12 mouse cellular contexts compared by ENCODE assay signal in genomic region chr6:20604170-20604569, GRCm38 (mm10).
DNase-seq lines count a peak whose midpoint lies in the region; ATAC-seq lines count a peak whose summit lies in the region.
"Had no signal": no experiment of that assay in that cellular context is flagged by ENCODE, and none has a peak within 500 bp of the region (broad histone marks: within the 10 kb centered on the region; RNA-seq: fewer than 3 reads in every experiment).

No protein-coding gene starts in this region.

- H3K27ac ChIP-seq in forebrain, embryonic 15.5 days (replicated peaks), result no peak overlapping the region
- H3K27ac ChIP-seq in forebrain, embryonic 12.5 days, result no peak overlapping the region
- H3K27ac ChIP-seq: limb, embryonic 12.5 days; lung, embryonic 15.5 days had no signal

- no peaks in the 10 kb centered on the region for H3K9me3 ChIP-seq in forebrain, embryonic 15.5 days
- H3K9me3 ChIP-seq in forebrain, embryonic 12.5 days, result no peaks in the 10 kb centered on the region
- H3K9me3 ChIP-seq: limb, embryonic 12.5 days; lung, embryonic 15.5 days had no signal

- no peak overlapping the region for H3K4me2 ChIP-seq in forebrain, embryonic 15.5 days (replicated peaks)
- no peak overlapping the region for H3K4me2 ChIP-seq in forebrain, embryonic 12.5 days
- H3K4me2 ChIP-seq: limb, embryonic 12.5 days; lung, embryonic 15.5 days had no signal

- peak; percentile 86 for ATAC-seq in forebrain, embryonic 15.5 days (replicated peaks)
- ATAC-seq in forebrain, embryonic 12.5 days (ENCODE audit: low FRiP score), result no peak
- ATAC-seq: Patski had no signal

- H3K36me3 ChIP-seq in forebrain, embryonic 15.5 days, result no peaks in the 10 kb centered on the region
- H3K36me3 ChIP-seq in forebrain, embryonic 12.5 days (replicated peaks), result no peaks in the 10 kb centered on the region
- H3K36me3 ChIP-seq: limb, embryonic 12.5 days; lung, embryonic 15.5 days had no signal

- H3K9ac ChIP-seq in forebrain, embryonic 15.5 days (replicated peaks), result no peak overlapping the region
- H3K9ac ChIP-seq in forebrain, embryonic 12.5 days, result no peak overlapping the region
- H3K9ac ChIP-seq: limb, embryonic 12.5 days; lung, embryonic 15.5 days had no signal

- 62% methylated on average over 2 of the region's 2 CpGs for WGBS in forebrain, embryonic 15.5 days
- WGBS in forebrain, embryonic 12.5 days, result 88% methylated on average over 2 of the region's 2 CpGs

- peak; percentile 23 for DNase-seq in testis, postnatal 14 days (ENCODE audit: low spot score)
- DNase-seq in testis, postnatal 10 days (ENCODE audit: low spot score), result no peak
- DNase-seq in layer of hippocampus, adult 11-12 months (ENCODE audit: low spot score), result peak; percentile 58
- DNase-seq in gastrocnemius, postnatal 36 days, result no peak
- no peak for DNase-seq in heart, postnatal 4 days
- DNase-seq in heart, postnatal 10 days, result no peak
- DNase-seq: kidney, adult 8-10 months had no signal

- intact Hi-C loops in gastrocnemius, postnatal 36 days (cut with DNase I), result no loop called here
- intact Hi-C loops in heart, postnatal 10 days (cut with DNase I), result no loop called here

- H3K4me3 ChIP-seq in forebrain, embryonic 15.5 days, result no peak overlapping the region
- no peak overlapping the region for H3K4me3 ChIP-seq in forebrain, embryonic 12.5 days (replicated peaks)
- H3K4me3 ChIP-seq: limb, embryonic 12.5 days; lung, embryonic 15.5 days had no signal

- H3K4me1 ChIP-seq in forebrain, embryonic 15.5 days, result peaks cover 3% of the 10 kb centered on the region
- no peaks in the 10 kb centered on the region for H3K4me1 ChIP-seq in forebrain, embryonic 12.5 days
- H3K4me1 ChIP-seq: limb, embryonic 12.5 days; lung, embryonic 15.5 days had no signal

- H3K27me3 ChIP-seq in forebrain, embryonic 15.5 days, result no peaks in the 10 kb centered on the region
- no peaks in the 10 kb centered on the region for H3K27me3 ChIP-seq in forebrain, embryonic 12.5 days
- H3K27me3 ChIP-seq: limb, embryonic 12.5 days; lung, embryonic 15.5 days; Patski had no signal

Comparison
In these comparisons a context has a peak if more than half of its experiments do, and no peak if none do; other contexts are left out.
1. DNase-seq: peak in testis, postnatal 14 days (single experiment) and layer of hippocampus, adult 11-12 months (single experiment); none in testis, postnatal 10 days (single experiment), gastrocnemius, postnatal 36 days (0 of 2), heart, postnatal 4 days (single experiment) and heart, postnatal 10 days (0 of 2).